Mouse (Mus musculus): Measurements from ENCODE around the gene Mafb.

GRCm38 (mm10) chr2:160351038-160351574 is 15.8 kb downstream of the Mafb start:
- TF ChIP-seq CTCF (IDR thresholded peaks at IDR 0.05; ENCODE audit: low read depth, low read length), result no peak
- TF ChIP-seq POLR2A (IDR thresholded peaks at IDR 0.05; ENCODE audit: extremely low read depth, insufficient read depth, low read length), result 0 out of 2 replicates have a peak, but pooled peaks have one; percentile 13
